ENCODE assay signal across 12 mouse cellular contexts in genomic region chr12:85954167-85954566, GRCm38 (mm10).
DNase-seq lines count a peak whose midpoint lies in the region; ATAC-seq and TF ChIP-seq lines count a peak whose summit lies in the region.
"Had no signal": no experiment of that assay in that cellular context is flagged by ENCODE, and none has a peak within 500 bp of the region (broad histone marks: within the 10 kb centered on the region; RNA-seq: fewer than 3 reads in every experiment).

No protein-coding gene starts in this region.

- DNase-seq in thymus, postnatal 25 days: peak; percentile 29
- DNase-seq in thymus, postnatal 14 days: no peak
- DNase-seq in brain, adult 2 months (ENCODE audit: low read depth, low spot score): peak; percentile 49
- peak; percentile 75 for DNase-seq in splenic B cell, adult 2 months (ENCODE audit: low read depth, low spot score)
- DNase-seq in cerebellum, adult 11-12 months: no peak
- DNase-seq: cerebellum, adult 11 months; gastrocnemius, postnatal 25 days had no signal

- peak; percentile 61 for TF ChIP-seq CTCF in intestine, postnatal 0 days (IDR thresholded peaks at IDR 0.05; ENCODE audit: low read depth)

- WGBS in intestine, postnatal 0 days: 83% methylated on average over 3 of the region's 3 CpGs
- WGBS in intestine, embryonic 15.5 days: 81% methylated on average over 3 of the region's 3 CpGs
- WGBS in midbrain, embryonic 13.5 days: 84% methylated on average over 3 of the region's 3 CpGs

- ATAC-seq in intestine, postnatal 0 days: no peak
- no peak for ATAC-seq in intestine, embryonic 15.5 days
- ATAC-seq in midbrain, embryonic 13.5 days: no peak

- no peak overlapping the region for H3K9ac ChIP-seq in intestine, postnatal 0 days (ENCODE audit: low read depth, low read length)
- no peak overlapping the region for H3K9ac ChIP-seq in intestine, embryonic 15.5 days
- no peak overlapping the region for H3K9ac ChIP-seq in midbrain, embryonic 13.5 days (replicated peaks)
- H3K9ac ChIP-seq: hindbrain, embryonic 14.5 days; liver, embryonic 15.5 days had no signal

- no peaks in the 10 kb centered on the region for H3K4me1 ChIP-seq in intestine, postnatal 0 days (replicated peaks; ENCODE audit: control insufficient read depth, insufficient read depth, low read length)
- 0 out of 2 replicates have a peak, but pooled peaks cover 5% of the 10 kb centered on the region for H3K4me1 ChIP-seq in intestine, embryonic 15.5 days (replicated peaks)
- no peaks in the 10 kb centered on the region for H3K4me1 ChIP-seq in midbrain, embryonic 13.5 days (replicated peaks)
- H3K4me1 ChIP-seq: liver, embryonic 15.5 days had no signal

- no peak overlapping the region for H3K4me3 ChIP-seq in intestine, postnatal 0 days (ENCODE audit: low read depth, low read length)
- H3K4me3 ChIP-seq in intestine, embryonic 15.5 days (replicated peaks): no peak overlapping the region
- no peak overlapping the region for H3K4me3 ChIP-seq in midbrain, embryonic 13.5 days (replicated peaks)
- H3K4me3 ChIP-seq: liver, embryonic 15.5 days had no signal

- peaks cover 6% of the 10 kb centered on the region; the same call in 1 of the 2 replicates for H3K36me3 ChIP-seq in intestine, postnatal 0 days (ENCODE audit: control insufficient read depth, insufficient read depth)
- no peaks in the 10 kb centered on the region for H3K36me3 ChIP-seq in intestine, embryonic 15.5 days
- H3K36me3 ChIP-seq in splenic B cell, adult 2 months (ENCODE audit: control insufficient read depth, insufficient read depth, low read length, poor library complexity, severe bottlenecking): no peaks in the 10 kb centered on the region
- peaks cover 14% of the 10 kb centered on the region for H3K36me3 ChIP-seq in midbrain, embryonic 13.5 days

- no peaks in the 10 kb centered on the region for H3K27me3 ChIP-seq in intestine, postnatal 0 days (replicated peaks; ENCODE audit: control insufficient read depth, insufficient read depth, low read length)
- no peaks in the 10 kb centered on the region for H3K27me3 ChIP-seq in intestine, embryonic 15.5 days (replicated peaks)
- no peaks in the 10 kb centered on the region for H3K27me3 ChIP-seq in splenic B cell, adult 2 months (ENCODE audit: control insufficient read depth, insufficient read depth, low read length, poor library complexity, severe bottlenecking)
- H3K27me3 ChIP-seq in midbrain, embryonic 13.5 days: no peaks in the 10 kb centered on the region
- H3K27me3 ChIP-seq: liver, embryonic 15.5 days had no signal

- no peak overlapping the region for H3K27ac ChIP-seq in intestine, postnatal 0 days (ENCODE audit: low read depth, low read length)
- no peak overlapping the region for H3K27ac ChIP-seq in intestine, embryonic 15.5 days
- H3K27ac ChIP-seq in midbrain, embryonic 13.5 days: no peak overlapping the region
- H3K27ac ChIP-seq: hindbrain, embryonic 14.5 days; liver, embryonic 15.5 days had no signal

- H3K9me3 ChIP-seq in intestine, postnatal 0 days (ENCODE audit: control insufficient read depth): no peaks in the 10 kb centered on the region
- no peaks in the 10 kb centered on the region for H3K9me3 ChIP-seq in intestine, embryonic 15.5 days
- no peaks in the 10 kb centered on the region for H3K9me3 ChIP-seq in midbrain, embryonic 13.5 days
- H3K9me3 ChIP-seq: liver, embryonic 15.5 days had no signal

- no peak overlapping the region for H3K4me2 ChIP-seq in intestine, postnatal 0 days (replicated peaks; ENCODE audit: low read depth)
- no peak overlapping the region for H3K4me2 ChIP-seq in intestine, embryonic 15.5 days (replicated peaks)
- no peak overlapping the region for H3K4me2 ChIP-seq in midbrain, embryonic 13.5 days (replicated peaks)
- H3K4me2 ChIP-seq: hindbrain, embryonic 14.5 days; liver, embryonic 15.5 days had no signal

Comparison
In these comparisons a context has a peak if more than half of its experiments do, and no peak if none do; other contexts are left out.
1. DNase-seq: peak in thymus, postnatal 25 days (single experiment), brain, adult 2 months (single experiment) and splenic B cell, adult 2 months (single experiment); none in thymus, postnatal 14 days (single experiment) and cerebellum, adult 11-12 months (single experiment).